Mouse (Mus musculus) ES-Bruce4 (cell line): ENCODE measurements around the gene Prrg4.

Source experiments
- CTCF ChIP-seq: IDR thresholded peaks from one replicate; pipeline ENCODE4 v1.8.1; 2011; ENCODE audit warnings: low read depth, low read length
- EP300 ChIP-seq: IDR thresholded peaks from 2 replicates; pipeline ENCODE4 v1.6.1; 2011; ENCODE audit warnings: low read depth, low read length; ENCODE audit not compliant: insufficient read depth
- POLR2A ChIP-seq: IDR thresholded peaks from one replicate; pipeline ENCODE4 v1.8.1; 2011; ENCODE audit warnings: low read length; ENCODE audit not compliant: insufficient read depth

DNA sequence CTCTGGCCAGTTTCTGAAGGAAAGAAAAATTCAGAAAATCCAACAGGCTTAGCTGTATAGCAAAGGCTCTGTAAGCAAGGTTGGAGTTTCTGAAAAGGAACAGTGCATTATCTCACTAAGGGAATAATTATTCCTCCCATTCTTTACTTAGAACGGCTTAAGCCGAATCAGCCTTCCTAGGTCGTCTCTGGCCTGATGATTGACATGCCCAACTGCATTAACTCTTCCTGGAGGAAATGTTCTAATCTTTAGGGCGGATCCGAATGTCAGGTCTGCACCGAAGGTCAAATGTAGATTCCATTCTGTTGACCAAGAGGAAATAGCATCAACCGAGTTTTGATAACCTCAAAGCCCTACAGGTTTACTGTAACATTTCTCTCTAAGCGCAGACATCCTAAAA, 29.1 kb upstream of the Prrg4 start:
- TF ChIP-seq CTCF, result no peak
- no peak for TF ChIP-seq POLR2A
- TF ChIP-seq EP300, result no peak
